Mouse (Mus musculus) thymus, adult 2 months (tissue): ENCODE results near the gene Zfp663.

Experiments
- CTCF ChIP-seq: fragments of 200-500 bp; IDR thresholded peaks from 2 replicates; pipeline ENCODE4 v1.5.1; 2012; ENCODE audit warnings: mild to moderate bottlenecking, control low read depth, low read length, moderate library complexity, borderline replicate concordance; ENCODE audit not compliant: control insufficient read depth, poor library complexity, insufficient read depth; ENCODE audit errors: extremely low read depth
- POLR2A ChIP-seq: fragments of 200-500 bp; IDR thresholded peaks from 2 replicates; pipeline ENCODE4 v1.6.1; 2012; ENCODE audit warnings: mild to moderate bottlenecking, low read length, control low read depth, moderate library complexity; ENCODE audit not compliant: control insufficient read depth, poor library complexity, insufficient read depth; ENCODE audit errors: extremely low read depth

DNA sequence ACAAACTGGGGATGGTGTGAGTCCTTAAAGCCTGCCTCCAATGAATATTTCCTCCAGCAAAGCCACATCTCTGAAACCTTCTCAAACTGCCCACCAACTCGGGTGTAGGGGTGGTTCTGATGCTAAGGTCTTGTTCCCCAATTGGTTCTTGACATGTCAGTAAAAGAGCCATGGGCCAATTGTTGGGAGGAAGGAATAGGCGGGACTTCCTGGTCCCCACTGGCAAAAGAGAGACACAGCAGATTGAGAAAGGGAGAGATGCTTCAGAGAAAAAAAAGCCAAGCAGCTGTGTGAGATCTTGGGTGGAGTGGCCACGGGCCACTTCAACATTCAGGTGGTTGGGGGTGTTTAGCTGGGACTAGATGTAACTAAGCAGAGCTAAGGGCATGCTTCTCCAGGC is 2.5 kb upstream of the Zfp663 start:
- TF ChIP-seq CTCF = no peak
- TF ChIP-seq POLR2A = no peak
